Mouse (Mus musculus): ENCODE measurements around the gene Aatk. TPM values are rescaled to one million over a fixed set of nuclear protein-coding genes. Genes with fewer than 3 reads are reported as not detected.

Gene Aatk
- total RNA-seq, 4 experiments from 2014 or later = 3.1 to 6.2 (median 4.7) TPM

- no peak for DNase-seq (ENCODE audit: low spot score)
Measured at GRCm38 (mm10) chr11:120026941-120027340, 20.0 kb downstream of the Aatk start.

GRCm38 (mm10) chr11:120022841-120023240 lies 24.1 kb downstream of the Aatk start:
- DNase-seq (ENCODE audit: low spot score) = no peak

DNA sequence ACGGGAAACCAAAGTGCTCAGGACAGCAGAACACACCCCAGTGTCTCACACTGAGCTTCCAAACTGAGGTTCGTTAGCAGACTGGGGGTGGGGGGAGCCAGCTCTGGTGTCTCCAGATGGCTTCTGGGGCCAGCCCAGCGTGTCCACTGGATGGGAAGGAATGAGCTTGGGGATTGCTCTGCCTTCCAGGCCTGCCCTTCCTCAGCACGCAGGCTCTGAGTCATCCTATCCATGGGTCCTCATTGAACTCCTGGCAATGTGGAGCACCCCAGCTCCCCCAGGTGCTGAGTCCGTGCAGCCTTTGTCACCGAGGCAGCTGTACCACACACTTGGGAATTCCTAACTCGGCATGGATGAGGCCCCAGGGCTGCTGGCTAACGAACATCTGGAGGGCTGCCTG lies 24.8 kb downstream of the Aatk start:
- DNase-seq (ENCODE audit: low spot score) = no peak

- DNase-seq (ENCODE audit: low spot score) = no peak
Measured at GRCm38 (mm10) chr11:120021367-120021766, 25.6 kb downstream of the Aatk start.

- no peak for DNase-seq (ENCODE audit: low spot score)
Measured at GRCm38 (mm10) chr11:120019542-120020440, 27.2 kb downstream of the Aatk start.

DNA sequence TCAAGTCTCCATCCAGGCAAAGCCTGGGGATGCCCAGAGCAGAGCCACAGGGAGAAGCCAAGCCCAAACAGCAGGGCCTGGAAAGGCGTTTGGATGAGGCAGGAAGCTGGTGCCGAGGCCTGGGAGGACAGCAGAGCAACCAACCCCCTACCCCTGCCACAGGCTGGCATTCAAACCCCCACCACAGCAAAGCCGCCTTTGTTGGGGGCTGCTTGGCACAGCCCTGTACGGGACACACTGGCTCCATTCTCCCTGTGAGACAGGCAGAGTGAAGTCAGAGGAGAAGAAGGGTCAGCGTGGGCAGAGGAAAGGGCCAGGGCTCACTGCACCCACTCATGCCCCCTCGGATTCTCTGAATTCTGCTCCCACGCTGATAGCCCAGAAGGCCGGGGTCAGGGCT lies 30.0 kb downstream of the Aatk start:
- no peak for DNase-seq (ENCODE audit: low spot score)

GRCm38 (mm10) chr11:120014758-120015157 lies 32.2 kb downstream of the Aatk start:
- no peak for DNase-seq (ENCODE audit: low spot score)

DNA sequence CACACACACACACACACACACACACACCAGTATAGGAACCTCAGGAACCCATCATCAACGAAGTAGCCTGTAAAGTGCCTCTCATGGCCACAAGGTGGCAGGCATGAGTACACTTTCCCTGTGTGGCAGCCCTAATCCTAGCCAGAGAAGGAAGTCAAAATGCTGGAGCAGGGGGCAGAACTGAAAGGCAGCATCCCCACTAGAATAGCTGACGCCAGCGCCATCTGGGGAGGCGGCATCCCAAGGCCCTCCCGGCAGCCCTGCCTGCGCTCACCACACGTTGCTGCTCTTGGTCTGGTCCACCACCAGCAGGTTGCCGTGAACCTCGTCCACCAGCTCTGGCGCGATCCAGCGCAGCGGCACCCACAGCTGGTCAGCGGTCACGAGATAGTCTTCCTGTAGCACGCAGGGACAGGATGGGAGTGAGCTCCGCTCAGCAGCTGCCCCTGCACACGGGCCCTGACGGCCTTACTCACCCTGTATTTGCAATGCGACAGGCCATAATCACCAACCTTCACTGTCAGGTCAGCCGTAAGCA lies 33.7 kb downstream of the Aatk start:
- DNase-seq (ENCODE audit: low spot score) = peak; percentile 86

- no peak for DNase-seq (ENCODE audit: low spot score)
Measured at GRCm38 (mm10) chr11:120012702-120013101, 34.3 kb downstream of the Aatk start.

- no peak for DNase-seq (ENCODE audit: low spot score)
Measured at GRCm38 (mm10) chr11:120011761-120012560, 35.0 kb downstream of the Aatk start.

- no peak for DNase-seq (ENCODE audit: low spot score)
Measured at GRCm38 (mm10) chr11:120011114-120011760, 35.7 kb downstream of the Aatk start.

DNA sequence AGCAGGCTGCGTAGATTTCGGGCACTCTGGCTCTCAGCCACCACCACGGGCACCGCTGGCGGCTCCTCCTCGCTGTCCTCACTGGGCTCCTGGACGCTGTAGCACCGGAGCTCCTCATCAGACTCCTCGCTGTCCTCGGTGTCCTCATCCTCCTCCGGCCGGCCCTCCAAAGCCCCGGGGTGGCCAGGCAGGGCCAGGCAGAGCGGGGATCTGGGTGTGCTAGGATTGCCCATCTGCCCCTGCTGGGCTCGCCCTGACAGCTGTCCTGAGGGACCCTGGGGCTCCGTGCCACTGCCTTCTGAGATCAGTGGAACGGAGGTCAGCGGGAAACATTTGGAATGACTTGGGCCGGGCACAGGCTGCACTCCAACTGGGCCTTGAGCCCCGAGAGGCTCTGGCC lies 37.0 kb downstream of the Aatk start:
- no peak for DNase-seq (ENCODE audit: low spot score)

GRCm38 (mm10) chr11:120008956-120009355 lies 38.0 kb downstream of the Aatk start:
- DNase-seq (ENCODE audit: low spot score) = no peak

- DNase-seq (ENCODE audit: low spot score) = no peak
Measured at GRCm38 (mm10) chr11:120008501-120008900, 38.5 kb downstream of the Aatk start.

DNA sequence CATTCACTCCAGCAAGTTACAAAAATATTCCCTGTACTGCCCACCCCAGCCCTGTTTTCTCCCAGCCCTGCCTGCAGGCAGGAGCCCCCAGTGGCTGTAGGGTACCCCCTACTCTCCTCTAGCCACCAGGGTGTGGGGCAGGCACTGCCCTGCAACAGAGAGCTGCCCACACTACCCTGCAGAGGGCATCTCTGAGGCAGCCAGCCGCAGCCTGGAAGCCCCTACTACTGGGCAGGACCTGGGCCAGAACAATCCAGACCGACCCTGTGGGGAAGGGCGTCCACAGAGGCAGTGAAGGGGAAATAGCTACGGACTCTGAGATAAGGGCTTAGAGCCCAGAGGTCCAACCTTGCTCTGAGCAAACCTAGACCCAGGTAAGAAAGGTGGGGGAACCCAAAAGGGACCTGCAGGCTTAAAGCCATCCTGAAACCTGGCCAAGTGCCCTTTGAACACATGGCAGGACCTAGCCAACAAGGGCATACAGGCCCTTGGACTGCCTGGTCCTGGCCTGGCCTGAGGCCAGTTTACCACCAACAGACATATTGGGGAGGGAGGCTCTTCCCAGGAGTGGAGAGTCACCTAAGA lies 39.4 kb downstream of the Aatk start:
- no peak for DNase-seq (ENCODE audit: low spot score)

- no peak for DNase-seq (ENCODE audit: low spot score)
Measured at GRCm38 (mm10) chr11:120005434-120006317, 41.3 kb downstream of the Aatk start.

GRCm38 (mm10) chr11:120002634-120003220 lies 44.2 kb downstream of the Aatk start:
- DNase-seq (ENCODE audit: low spot score) = no peak

DNA sequence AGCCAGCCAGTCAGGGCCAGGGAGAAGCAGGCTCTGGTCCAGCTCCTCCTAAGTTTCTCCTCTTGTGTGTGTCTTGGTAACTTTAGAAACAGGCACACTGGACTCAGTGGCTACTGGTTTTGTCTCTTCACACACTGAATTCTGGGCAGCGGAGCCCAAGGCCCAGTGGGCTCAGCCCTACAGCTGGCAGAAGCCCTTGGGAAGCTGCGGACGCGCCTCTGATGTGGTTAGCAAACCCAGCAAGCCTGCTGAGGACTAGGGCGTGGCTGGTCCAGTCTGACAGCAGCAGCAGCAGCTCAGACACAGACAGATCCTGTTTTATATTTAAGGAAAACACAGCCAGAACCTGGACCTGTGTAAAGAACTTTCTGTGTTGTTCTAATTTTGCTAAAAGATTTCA lies 44.9 kb downstream of the Aatk start:
- no peak for DNase-seq (ENCODE audit: low spot score)

GRCm38 (mm10) chr11:119997351-119997750 lies 49.6 kb downstream of the Aatk start:
- DNase-seq (ENCODE audit: low spot score) = no peak

GRCm38 (mm10) chr11:119991338-119991678 lies 55.7 kb downstream of the Aatk start:
- peak; percentile 86 for DNase-seq (ENCODE audit: low spot score)
